Mouse (Mus musculus): ENCODE measurements around the gene S100a6. TPM values are rescaled to one million over a fixed set of nuclear protein-coding genes. Genes with fewer than 3 reads are reported as not detected.
A peak's percentile ranks its signal among the peaks of the same experiment; 100 is the strongest.

S100a6 gene
- 10 to 100 TPM; 24.2 to 31.1 TPM for total RNA-seq (2021)

GRCm38 (mm10) chr3:90612728-90613291 is at the start of gene S100a6:
Gene S100a6 (plus strand): TSS chr3:90612882.
- peak; percentile 41 to 75 for DNase-seq (ENCODE audit: extremely low spot score in 1 of 2, low spot score in 2 of 2)
- intact Hi-C loops (cut with DNase I), result no loop called here

GRCm38 (mm10) chr3:90574691-90575090 is 38.0 kb upstream of the S100a6 start:
- no peak for DNase-seq (ENCODE audit: extremely low spot score in 1 of 2, low spot score in 2 of 2)

GRCm38 (mm10) chr3:90575320-90575719 is 37.4 kb upstream of the S100a6 start:
- intact Hi-C loops (cut with DNase I), result loop anchor here (5.0 kb wide), 1 partner anchor 38 kb away; the partner anchor contains the start of gene S100a16
- no peak for DNase-seq (ENCODE audit: extremely low spot score in 1 of 2, low spot score in 2 of 2)

More at GRCm38 (mm10) chr3:90574691-90575090, 38.0 kb upstream of the S100a6 start:
- intact Hi-C loops (cut with DNase I), result loop anchor here (5.0 kb wide), 2 partner anchors 37 to 47 kb away; partner anchors contain the start of genes S100a14 and S100a16

GRCm38 (mm10) chr3:90576351-90577001 is 36.2 kb upstream of the S100a6 start:
- DNase-seq (ENCODE audit: extremely low spot score in 1 of 2, low spot score in 2 of 2), result no peak
- intact Hi-C loops (cut with DNase I), result loop anchor here (5.0 kb wide), 1 partner anchor 39 kb away; the partner anchor contains the start of gene S100a16

GRCm38 (mm10) chr3:90579433-90579832 is 33.2 kb upstream of the S100a6 start:
- DNase-seq (ENCODE audit: extremely low spot score in 1 of 2, low spot score in 2 of 2), result no peak
- intact Hi-C loops (cut with DNase I), result loop anchor here (5.0 kb wide), 1 partner anchor 42 kb away; the partner anchor contains the start of gene S100a16

- intact Hi-C loops (cut with DNase I), result no loop called here
- no peak for DNase-seq (ENCODE audit: extremely low spot score in 1 of 2, low spot score in 2 of 2)
Observed at GRCm38 (mm10) chr3:90581141-90581540, 31.5 kb upstream of the S100a6 start.

- intact Hi-C loops (cut with DNase I), result no loop called here
- DNase-seq (ENCODE audit: extremely low spot score in 1 of 2, low spot score in 2 of 2), result no peak
Observed at GRCm38 (mm10) chr3:90582156-90582555, 30.5 kb upstream of the S100a6 start.

- no peak for DNase-seq (ENCODE audit: extremely low spot score in 1 of 2, low spot score in 2 of 2)
- intact Hi-C loops (cut with DNase I), result no loop called here
Observed at GRCm38 (mm10) chr3:90582556-90582955, 30.1 kb upstream of the S100a6 start.

- no peak for DNase-seq (ENCODE audit: extremely low spot score in 1 of 2, low spot score in 2 of 2)
- intact Hi-C loops (cut with DNase I), result no loop called here
Observed at GRCm38 (mm10) chr3:90583893-90584292, 28.8 kb upstream of the S100a6 start.

GRCm38 (mm10) chr3:90585595-90585994 is 27.1 kb upstream of the S100a6 start:
- intact Hi-C loops (cut with DNase I), result loop anchor here (5.0 kb wide), 2 partner anchors 67 to 122 kb away; partner anchors contain the start of gene S100a7a
- DNase-seq (ENCODE audit: extremely low spot score in 1 of 2, low spot score in 2 of 2), result peak; percentile 53 to 55

GRCm38 (mm10) chr3:90586016-90586643 is 26.6 kb upstream of the S100a6 start:
- intact Hi-C loops (cut with DNase I), result loop anchor here (5.0 kb wide), 2 partner anchors 66 to 121 kb away; partner anchors contain the start of gene S100a7a
- DNase-seq (ENCODE audit: extremely low spot score in 1 of 2, low spot score in 2 of 2), result no peak

- intact Hi-C loops (cut with DNase I), result loop anchor here (5.0 kb wide), 2 partner anchors 65 to 120 kb away; partner anchors contain the start of gene S100a7a
- peak in 1 of 2 experiments; percentile 39 for DNase-seq (ENCODE audit: extremely low spot score in 1 of 2, low spot score in 2 of 2)
Observed at GRCm38 (mm10) chr3:90586906-90587305, 25.8 kb upstream of the S100a6 start.

- intact Hi-C loops (cut with DNase I), result loop anchor here (5.0 kb wide), 2 partner anchors 65 to 120 kb away; partner anchors contain the start of gene S100a7a
- no peak for DNase-seq (ENCODE audit: extremely low spot score in 1 of 2, low spot score in 2 of 2)
Observed at GRCm38 (mm10) chr3:90587361-90588101, 25.2 kb upstream of the S100a6 start.

- no peak for DNase-seq (ENCODE audit: extremely low spot score in 1 of 2, low spot score in 2 of 2)
- intact Hi-C loops (cut with DNase I), result loop anchor here (5.0 kb wide), 2 partner anchors 63 to 118 kb away; partner anchors contain the start of gene S100a7a
Observed at GRCm38 (mm10) chr3:90589390-90589789, 23.3 kb upstream of the S100a6 start.

- intact Hi-C loops (cut with DNase I), result loop anchor here (5.0 kb wide), 2 partner anchors 62 to 117 kb away; partner anchors contain the start of gene S100a7a
Observed at GRCm38 (mm10) chr3:90589947-90590346, 22.7 kb upstream of the S100a6 start, which contains the start of gene S100a2. Gene S100a2 (plus strand): TSS chr3:90590247.

GRCm38 (mm10) chr3:90594466-90594865 is 18.2 kb upstream of the S100a6 start:
- intact Hi-C loops (cut with DNase I), result no loop called here
- no peak for DNase-seq (ENCODE audit: extremely low spot score in 1 of 2, low spot score in 2 of 2)

More at GRCm38 (mm10) chr3:90589947-90590346, 22.7 kb upstream of the S100a6 start, which contains the start of gene S100a2:
- DNase-seq (ENCODE audit: extremely low spot score in 1 of 2, low spot score in 2 of 2), result no peak

GRCm38 (mm10) chr3:90595556-90595955 is 17.1 kb upstream of the S100a6 start:
- DNase-seq (ENCODE audit: extremely low spot score in 1 of 2, low spot score in 2 of 2), result no peak
- intact Hi-C loops (cut with DNase I), result no loop called here

GRCm38 (mm10) chr3:90596810-90597209 is 15.9 kb upstream of the S100a6 start:
- intact Hi-C loops (cut with DNase I), result no loop called here
- DNase-seq (ENCODE audit: extremely low spot score in 1 of 2, low spot score in 2 of 2), result no peak

All from left cerebral cortex, postnatal 10 days (tissue).